Mouse (Mus musculus) CD4-positive, CD25-positive, alpha-beta regulatory T cell, adult 2 months (primary cell): ENCODE results near the gene Uggt2.

Experiments used
- DNase-seq: peaks from one replicate; pipeline ENCODE4 v3.0.0-alpha.2; 2012; ENCODE audit warnings: low read depth, low spot score

Uggt2 gene

GRCm38 (mm10) chr14:119098851-119099569, at the start of gene Uggt2:
Uggt2 (minus strand) TSS chr14:119099430.
- peak; percentile 2 for DNase-seq

- DNase-seq: no peak
Observed at GRCm38 (mm10) chr14:119139381-119139950, 40.2 kb upstream of the Uggt2 start.

- DNase-seq: no peak
Observed at GRCm38 (mm10) chr14:119138786-119139100, 39.5 kb upstream of the Uggt2 start.

GRCm38 (mm10) chr14:119137906-119138785, 38.9 kb upstream of the Uggt2 start, which contains the start of gene Hs6st3:
Hs6st3 (plus strand) TSS chr14:119138341.
- no peak for DNase-seq

- DNase-seq: no peak
Observed at GRCm38 (mm10) chr14:119137512-119137905, 38.3 kb upstream of the Uggt2 start.

- DNase-seq: no peak
Observed at GRCm38 (mm10) chr14:119127330-119127729, 28.1 kb upstream of the Uggt2 start.

GRCm38 (mm10) chr14:119125840-119126239, 26.6 kb upstream of the Uggt2 start:
- no peak for DNase-seq

GRCm38 (mm10) chr14:119124061-119124460, 24.8 kb upstream of the Uggt2 start:
- no peak for DNase-seq

GRCm38 (mm10) chr14:119123582-119123981, 24.4 kb upstream of the Uggt2 start:
- no peak for DNase-seq

- DNase-seq: no peak
Observed at GRCm38 (mm10) chr14:119112558-119112957, 13.3 kb upstream of the Uggt2 start.

GRCm38 (mm10) chr14:119109776-119110218, 10.6 kb upstream of the Uggt2 start:
- no peak for DNase-seq

- DNase-seq: no peak
Observed at GRCm38 (mm10) chr14:119108776-119109301, 9.6 kb upstream of the Uggt2 start.

- no peak for DNase-seq
Observed at GRCm38 (mm10) chr14:119107591-119107990, 8.4 kb upstream of the Uggt2 start.

- no peak for DNase-seq
Observed at GRCm38 (mm10) chr14:119099570-119099891, 301 bp upstream of the Uggt2 start.

- no peak for DNase-seq
Observed at GRCm38 (mm10) chr14:119061811-119062210, 37.4 kb downstream of the Uggt2 start.

- DNase-seq: no peak
Observed at GRCm38 (mm10) chr14:119060682-119061081, 38.5 kb downstream of the Uggt2 start.

GRCm38 (mm10) chr14:119057014-119057413, 42.2 kb downstream of the Uggt2 start:
- DNase-seq: no peak

- DNase-seq: no peak
Observed at GRCm38 (mm10) chr14:119052969-119053368, 46.3 kb downstream of the Uggt2 start.

GRCm38 (mm10) chr14:119052361-119052760, 46.9 kb downstream of the Uggt2 start:
- DNase-seq: no peak

- DNase-seq: no peak
Observed at GRCm38 (mm10) chr14:119043765-119044164, 55.5 kb downstream of the Uggt2 start.

- peak; percentile 43 for DNase-seq
Observed at GRCm38 (mm10) chr14:119040253-119040652, 59.0 kb downstream of the Uggt2 start.

- no peak for DNase-seq
Observed at GRCm38 (mm10) chr14:119037755-119038154, 61.5 kb downstream of the Uggt2 start.
